Mouse (Mus musculus): ENCODE measurements around the gene Hddc3.

- TF ChIP-seq CTCF (IDR thresholded peaks at IDR 0.05; ENCODE audit: insufficient read depth, low read length) (no peak), POLR2A (IDR thresholded peaks at IDR 0.05; ENCODE audit: borderline replicate concordance, extremely low read depth, low read depth, low read length) (peak; percentile 85; the same call in 1 of the 2 replicates)
Measured at GRCm38 (mm10) chr7:80324043-80324815, 18.7 kb upstream of the Hddc3 start, which contains the start of gene Rccd1.
